Mouse (Mus musculus) CD8-positive naive resting alpha-beta T cell, adult 57 days (primary cell): ENCODE measurements around the gene Sept11. TPM values are rescaled to one million over a fixed set of nuclear protein-coding genes. Genes with fewer than 3 reads are reported as not detected.

Source experiments
- total RNA-seq: library from RNA; stranded (reverse); gene quantifications from one replicate; pipeline ENCODE4 v1.2.4, GENCODE M21; 2023

The Sept11 gene
- 62.6 TPM for total RNA-seq

GRCm38 (mm10) chr5:93092857-93093622 is at the start of gene Sept11:
TSS of gene Sept11 (plus strand) at chr5:93093437.

GRCm38 (mm10) chr5:93044584-93045370 is 48.5 kb upstream of the Sept11 start, which contains the start of gene Sowahb:
TSS of gene Sowahb (minus strand) at chr5:93045022.

GRCm38 (mm10) chr5:93206109-93207005 is 113.1 kb downstream of the Sept11 start, which contains the start of the genes Ccni and 2010109A12Rik:
TSS of gene Ccni (minus strand) at chr5:93206495.
TSS of gene 2010109A12Rik (plus strand) at chr5:93206518.

Other genes with a start within 250 kb of the Sept11 start
- gene Sowahb, start 48.4 kb upstream of the Sept11 start, total RNA-seq: not detected
- 174 TPM for gene Ccni, start 113.1 kb downstream of the Sept11 start, total RNA-seq
- gene 2010109A12Rik, start 113.1 kb downstream of the Sept11 start, total RNA-seq: 4.7 TPM
- gene Ccng2, start 173.8 kb downstream of the Sept11 start, total RNA-seq: 67.8 TPM